Comparison of ENCODE assay signal across 11 mouse cellular contexts in the genomic region with DNA sequence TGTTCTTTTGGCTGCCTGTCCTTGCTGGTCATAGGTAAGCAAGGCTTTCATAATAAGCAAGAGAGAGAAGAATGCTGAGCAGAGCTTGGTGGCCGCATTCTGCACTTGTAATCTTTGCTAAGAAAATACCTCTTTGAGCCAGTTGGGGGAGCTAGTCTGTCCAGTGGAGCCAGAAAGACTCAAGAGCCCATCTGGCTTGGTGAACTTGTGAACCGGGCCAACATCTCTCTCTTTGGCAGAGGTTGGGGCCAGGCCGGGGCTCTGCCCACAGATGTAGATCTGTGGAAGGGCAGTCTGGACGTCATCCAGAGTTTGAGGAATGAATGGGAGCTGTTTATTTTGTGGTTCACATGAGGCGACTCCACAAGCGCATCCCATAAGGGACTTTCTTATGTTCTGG. TPM values are rescaled to one million over a fixed set of nuclear protein-coding genes. Genes with fewer than 3 reads are reported as not detected.
DNase-seq lines count a peak whose midpoint lies in the region; ATAC-seq and TF ChIP-seq lines count a peak whose summit lies in the region.
"Had no signal": no experiment of that assay in that cellular context is flagged by ENCODE, and none has a peak within 500 bp of the region (broad histone marks: within the 10 kb centered on the region; RNA-seq: fewer than 3 reads in every experiment).

No protein-coding gene starts in this region.

- no peak overlapping the region for H3K4me2 ChIP-seq in lung, embryonic 14.5 days
- H3K4me2 ChIP-seq: forebrain, embryonic 12.5 days had no signal

- no peaks in the 10 kb centered on the region for H3K27me3 ChIP-seq in lung, embryonic 14.5 days (ENCODE audit: insufficient read depth, low read length)
- H3K27me3 ChIP-seq: forebrain, embryonic 12.5 days had no signal

- no peak overlapping the region for H3K4me3 ChIP-seq in gastrocnemius, adult 2 months
- no peak overlapping the region for H3K4me3 ChIP-seq in lung, embryonic 14.5 days (ENCODE audit: low read depth, low read length)
- H3K4me3 ChIP-seq: forebrain, embryonic 12.5 days had no signal

- DNase-seq in gastrocnemius, adult 2 months: no peak
- DNase-seq in gastrocnemius, adult 18-20 months (ENCODE audit: low spot score): no peak
- peak; percentile 23 for DNase-seq in lung, embryonic 14.5 days
- no peak for DNase-seq in lung, postnatal 14 days
- DNase-seq in MN1 (ENCODE audit: low spot score): peak; percentile 51
- DNase-seq in layer of hippocampus, adult 9-11 months: peak; percentile 71
- DNase-seq in kidney, adult 8-10 months: no peak
- no peak for DNase-seq in neural tube, embryonic 10.5 days (ENCODE audit: extremely low spot score, low spot score)
- DNase-seq: kidney, postnatal 4 days; liver had no signal

- no peak for ATAC-seq in lung, embryonic 14.5 days (ENCODE audit: insufficient read depth)

- intact Hi-C loops in gastrocnemius, adult 2 months (cut with DNase I): loop anchor here (10.0 kb wide), 1 partner anchor 249 kb away; no protein-coding TSS in a partner anchor

- peak; percentile 42 for TF ChIP-seq CTCF in gastrocnemius, adult 2 months (IDR thresholded peaks at IDR 0.05)
- peak; percentile 35; the same call in 1 of the 2 replicates for TF ChIP-seq CTCF in lung, embryonic 14.5 days (IDR thresholded peaks at IDR 0.05; ENCODE audit: low read depth)

- no peaks in the 10 kb centered on the region for H3K9me3 ChIP-seq in lung, embryonic 14.5 days (ENCODE audit: low read depth, low read length)
- H3K9me3 ChIP-seq: forebrain, embryonic 12.5 days had no signal

- 57% methylated on average over 6 of the region's 6 CpGs for WGBS in lung, embryonic 14.5 days

- no peak overlapping the region for H3K27ac ChIP-seq in gastrocnemius, adult 2 months
- H3K27ac ChIP-seq in lung, embryonic 14.5 days (ENCODE audit: low read depth): no peak overlapping the region
- H3K27ac ChIP-seq: forebrain, embryonic 12.5 days had no signal

- no peaks in the 10 kb centered on the region for H3K4me1 ChIP-seq in lung, embryonic 14.5 days (ENCODE audit: insufficient read depth)
- H3K4me1 ChIP-seq: forebrain, embryonic 12.5 days had no signal

- no peak overlapping the region for H3K9ac ChIP-seq in lung, embryonic 14.5 days
- H3K9ac ChIP-seq: forebrain, embryonic 12.5 days had no signal

- no peaks in the 10 kb centered on the region for H3K36me3 ChIP-seq in lung, embryonic 14.5 days (ENCODE audit: insufficient read depth)
- H3K36me3 ChIP-seq: forebrain, embryonic 12.5 days had no signal

RNA-seq across cellular contexts. Expression of gene Plekhb2, which starts 44.1 kb away (rescaled TPM):
- total RNA-seq in gastrocnemius, adult 2 months (2021): 10 to 100 TPM; 53.4 to 58.3 TPM
- 10 to 100 TPM; 49.8 to 62.4 TPM for total RNA-seq in gastrocnemius, adult 18-20 months (2021)
- polyA plus RNA-seq in lung, embryonic 14.5 days (2014; fragmentation: Nextera tagmentation; extraction: Ambion mirVana): 26.8 and 27.9 TPM in 2 replicates

RNA-seq across cellular contexts. Expression of gene Fam168b, which starts 51.0 kb away (rescaled TPM):
- 10 to 100 TPM; 28.6 to 35.0 TPM for total RNA-seq in gastrocnemius, adult 2 months (2021)
- total RNA-seq in gastrocnemius, adult 18-20 months (2021): 10 to 100 TPM; 23.9 to 31.3 TPM
- polyA plus RNA-seq in lung, embryonic 14.5 days (2014; fragmentation: Nextera tagmentation; extraction: Ambion mirVana): 76.9 and 86.0 TPM in 2 replicates

Comparison
In these comparisons a context has a peak if more than half of its experiments do, and no peak if none do; other contexts are left out.
1. DNase-seq: peak in lung, embryonic 14.5 days (single experiment), MN1 (single experiment) and layer of hippocampus, adult 9-11 months (single experiment); none in gastrocnemius, adult 2 months (single experiment), gastrocnemius, adult 18-20 months (single experiment), lung, postnatal 14 days (single experiment), kidney, adult 8-10 months (0 of 2) and neural tube, embryonic 10.5 days (single experiment).